Mouse (Mus musculus) bone marrow macrophage, adult 2 months (primary cell): ENCODE results near the gene Dcps.

ENCODE experiments used
- CTCF ChIP-seq: IDR thresholded peaks from 2 replicates; pipeline ENCODE4 v1.5.1; 2012; ENCODE audit warnings: low read depth, mild to moderate bottlenecking, low read length, moderate library complexity
- POLR2A ChIP-seq: IDR thresholded peaks from 2 replicates; pipeline ENCODE4 v1.6.1; 2012; ENCODE audit warnings: mild to moderate bottlenecking, low read depth, low read length, borderline replicate concordance

DNA sequence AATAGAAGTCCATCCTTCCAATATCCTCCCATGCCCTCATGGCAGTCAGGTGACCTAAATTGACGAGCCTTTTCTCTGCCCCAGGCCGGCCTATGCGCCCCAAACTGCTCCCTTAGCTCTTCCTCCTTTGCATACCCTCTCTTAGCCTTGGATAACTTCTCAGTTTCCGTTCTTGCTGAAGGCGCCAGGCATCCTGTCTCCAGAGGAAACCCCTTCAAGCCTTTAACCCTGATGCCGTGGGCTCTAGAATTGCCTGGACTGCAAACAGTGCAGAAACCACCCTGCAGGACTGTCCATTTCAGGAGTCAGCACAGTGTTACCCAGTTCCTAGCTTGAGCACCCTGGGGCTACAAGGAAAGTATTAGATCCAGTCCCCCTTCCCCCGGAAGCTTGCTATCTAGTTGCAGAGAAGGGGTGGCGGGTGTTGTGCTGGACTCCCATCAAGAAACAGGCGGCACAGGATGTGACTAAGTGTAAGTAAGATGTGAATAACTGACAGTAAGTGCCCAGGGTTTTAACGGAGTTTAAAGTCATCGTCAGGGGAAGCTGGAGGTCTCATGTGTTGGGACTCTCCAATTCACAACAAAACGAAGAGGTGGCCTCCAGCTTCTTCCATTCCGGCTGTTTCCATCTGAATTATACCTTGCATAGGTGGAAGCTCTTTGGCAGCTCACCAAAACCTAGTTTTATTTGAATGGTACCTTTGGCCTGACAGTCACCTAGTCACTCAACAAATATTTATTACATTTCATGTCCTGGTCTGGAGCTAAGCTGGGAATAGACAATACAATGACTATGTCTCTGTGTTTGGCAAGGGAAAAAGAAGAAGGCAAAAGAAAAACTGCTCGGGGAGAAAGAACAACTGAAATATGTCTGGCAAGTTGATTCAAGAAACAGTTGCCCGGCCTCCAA, 58.2 kb downstream of the Dcps start:
- TF ChIP-seq CTCF, result no peak
- no peak for TF ChIP-seq POLR2A
